Comparison of ENCODE assay signal across 12 mouse cellular contexts in the genomic region with DNA sequence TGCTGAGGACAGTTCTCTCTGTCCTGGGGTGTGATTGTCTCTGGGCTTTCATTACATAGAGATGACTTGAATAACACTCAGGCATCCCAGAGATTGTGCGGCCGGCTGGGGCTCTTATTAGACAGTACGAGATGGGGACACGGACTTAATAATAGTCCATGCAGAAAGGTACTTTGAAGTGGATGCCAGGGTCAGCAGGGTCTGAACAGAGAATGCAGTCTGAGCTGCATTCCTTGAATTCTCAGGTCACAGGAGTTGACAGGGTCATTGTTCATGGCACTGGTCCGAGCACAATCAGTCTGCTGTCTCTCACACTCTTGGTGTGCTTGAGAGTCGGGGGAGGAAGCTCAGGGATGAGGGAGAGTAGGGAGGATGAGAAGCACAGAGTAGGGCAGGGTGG. TPM values are rescaled to one million over a fixed set of nuclear protein-coding genes. Genes with fewer than 3 reads are reported as not detected.
A peak's percentile ranks its signal among the peaks of the same experiment; 100 is the strongest.
DNase-seq lines count a peak whose midpoint lies in the region; ATAC-seq and TF ChIP-seq lines count a peak whose summit lies in the region.
"Had no signal": no experiment of that assay in that cellular context is flagged by ENCODE, and none has a peak within 500 bp of the region (broad histone marks: within the 10 kb centered on the region; RNA-seq: fewer than 3 reads in every experiment).

No protein-coding gene starts in this region.

- H3K27ac ChIP-seq in liver, embryonic 12.5 days = 0 out of 2 replicates have a peak overlapping the region, but pooled peaks have one; percentile 1
- no peak overlapping the region for H3K27ac ChIP-seq in liver, postnatal 0 days (ENCODE audit: low read depth)
- no peak overlapping the region for H3K27ac ChIP-seq in intestine, embryonic 16.5 days (ENCODE audit: low read length)
- H3K27ac ChIP-seq: embryonic facial prominence, embryonic 13.5 days; limb, embryonic 13.5 days; lung, embryonic 15.5 days had no signal

- H3K4me1 ChIP-seq in liver, embryonic 12.5 days = peaks cover 88% of the 10 kb centered on the region
- peaks cover 41% of the 10 kb centered on the region for H3K4me1 ChIP-seq in liver, postnatal 0 days (ENCODE audit: insufficient read depth)
- H3K4me1 ChIP-seq in intestine, embryonic 16.5 days (ENCODE audit: control insufficient read depth, insufficient read depth, low read length) = peaks cover 12% of the 10 kb centered on the region

- no peak overlapping the region for H3K9ac ChIP-seq in liver, embryonic 12.5 days
- no peak overlapping the region for H3K9ac ChIP-seq in liver, postnatal 0 days (replicated peaks)
- H3K9ac ChIP-seq in intestine, embryonic 16.5 days (ENCODE audit: low read depth, low read length) = no peak overlapping the region
- H3K9ac ChIP-seq: embryonic facial prominence, embryonic 13.5 days; limb, embryonic 13.5 days; lung, embryonic 15.5 days had no signal

- 66% methylated on average over 6 of the region's 6 CpGs for WGBS in liver, embryonic 12.5 days (ENCODE audit: insufficient replicate concordance)
- 79% methylated on average over 6 of the region's 6 CpGs for WGBS in liver, postnatal 0 days (ENCODE audit: insufficient replicate concordance)
- WGBS in intestine, embryonic 16.5 days = 38% methylated on average over 6 of the region's 6 CpGs

- intact Hi-C loops in heart, postnatal 10 days (cut with DNase I) = loop anchor here (5.0 kb wide), 2 partner anchors 132 to 342 kb away; a partner anchor contains a TSS

- H3K4me2 ChIP-seq in liver, embryonic 12.5 days = no peak overlapping the region
- no peak overlapping the region for H3K4me2 ChIP-seq in liver, postnatal 0 days (ENCODE audit: low read depth, low read length)
- H3K4me2 ChIP-seq in intestine, embryonic 16.5 days (ENCODE audit: low read depth, low read length) = no peak overlapping the region
- H3K4me2 ChIP-seq: embryonic facial prominence, embryonic 13.5 days; limb, embryonic 13.5 days; lung, embryonic 15.5 days had no signal

- H3K36me3 ChIP-seq in liver, embryonic 12.5 days = no peaks in the 10 kb centered on the region
- no peaks in the 10 kb centered on the region for H3K36me3 ChIP-seq in liver, postnatal 0 days (replicated peaks; ENCODE audit: insufficient read depth, low read length)
- H3K36me3 ChIP-seq in intestine, embryonic 16.5 days (ENCODE audit: control insufficient read depth, insufficient read depth, low read length) = no peaks in the 10 kb centered on the region
- H3K36me3 ChIP-seq: embryonic facial prominence, embryonic 13.5 days; limb, embryonic 13.5 days; lung, embryonic 15.5 days had no signal

- no peaks in the 10 kb centered on the region for H3K9me3 ChIP-seq in liver, embryonic 12.5 days (replicated peaks)
- H3K9me3 ChIP-seq in liver, postnatal 0 days (ENCODE audit: low read length) = no peaks in the 10 kb centered on the region
- H3K9me3 ChIP-seq in intestine, embryonic 16.5 days (ENCODE audit: control insufficient read depth, low read length) = no peaks in the 10 kb centered on the region
- H3K9me3 ChIP-seq: embryonic facial prominence, embryonic 13.5 days; limb, embryonic 13.5 days; lung, embryonic 15.5 days had no signal

- no peak for ATAC-seq in liver, embryonic 12.5 days
- no peak for ATAC-seq in liver, postnatal 0 days
- no peak for ATAC-seq in intestine, embryonic 16.5 days
- ATAC-seq: forebrain, embryonic 16.5 days had no signal

- DNase-seq in liver, postnatal 0 days = no peak
- peak; percentile 85 for DNase-seq in embryo, embryonic 10 days (ENCODE audit: low spot score)
- peak; percentile 43 to 67 for DNase-seq in heart, postnatal 10 days
- peak; percentile 65 to 75 for DNase-seq in kidney, postnatal 4 days
- DNase-seq in adrenal gland, adult 18-20 months (ENCODE audit: low spot score in 2 of 2) = no peak
- DNase-seq: cerebellum, adult 8-10 months had no signal

- TF ChIP-seq EP300 in liver, postnatal 0 days (IDR thresholded peaks at IDR 0.05; ENCODE audit: low read depth) = no peak

- H3K27me3 ChIP-seq in liver, embryonic 12.5 days (replicated peaks) = no peaks in the 10 kb centered on the region
- H3K27me3 ChIP-seq in liver, postnatal 0 days (ENCODE audit: insufficient read depth, low read length) = no peaks in the 10 kb centered on the region
- no peaks in the 10 kb centered on the region for H3K27me3 ChIP-seq in intestine, embryonic 16.5 days (replicated peaks; ENCODE audit: control insufficient read depth, insufficient read depth, low read length)
- H3K27me3 ChIP-seq: limb, embryonic 13.5 days; lung, embryonic 15.5 days had no signal

- H3K4me3 ChIP-seq in liver, embryonic 12.5 days = no peak overlapping the region
- no peak overlapping the region for H3K4me3 ChIP-seq in liver, postnatal 0 days (ENCODE audit: low read depth, low read length)
- no peak overlapping the region for H3K4me3 ChIP-seq in intestine, embryonic 16.5 days (ENCODE audit: low read length)
- H3K4me3 ChIP-seq: embryonic facial prominence, embryonic 13.5 days; limb, embryonic 13.5 days; lung, embryonic 15.5 days had no signal

- TF ChIP-seq CTCF in liver, postnatal 0 days (IDR thresholded peaks at IDR 0.05; ENCODE audit: low read depth) = no peak

RNA-seq across cellular contexts. Expression of a gene that starts 3.0 kb away (rescaled TPM):
- 22.5 and 28.1 TPM in 2 replicates for polyA plus RNA-seq in liver, embryonic 12.5 days (2016; fragmentation: Nextera tagmentation; extraction: Ambion mirVana)
- polyA plus RNA-seq in liver, postnatal 0 days (2015; fragmentation: Nextera tagmentation; extraction: Ambion mirVana) = 12.9 and 16.5 TPM in 2 replicates
- 10 to 100 TPM; 28.3 to 34.3 TPM for total RNA-seq in heart, postnatal 10 days (2021)
- 20.7 and 21.9 TPM in 2 replicates for polyA plus RNA-seq in intestine, embryonic 16.5 days (2015; fragmentation: Nextera tagmentation; extraction: Ambion mirVana)
- total RNA-seq in adrenal gland, adult 18-20 months (2021) = 10 to 100 TPM; 26.4 to 36.8 TPM

Comparison
In these comparisons a context has a peak if more than half of its experiments do, and no peak if none do; other contexts are left out.
1. DNase-seq: peak in embryo, embryonic 10 days (single experiment), heart, postnatal 10 days (2 of 2) and kidney, postnatal 4 days (2 of 2); none in liver, postnatal 0 days (single experiment) and adrenal gland, adult 18-20 months (0 of 2).